In the genomic region with DNA sequence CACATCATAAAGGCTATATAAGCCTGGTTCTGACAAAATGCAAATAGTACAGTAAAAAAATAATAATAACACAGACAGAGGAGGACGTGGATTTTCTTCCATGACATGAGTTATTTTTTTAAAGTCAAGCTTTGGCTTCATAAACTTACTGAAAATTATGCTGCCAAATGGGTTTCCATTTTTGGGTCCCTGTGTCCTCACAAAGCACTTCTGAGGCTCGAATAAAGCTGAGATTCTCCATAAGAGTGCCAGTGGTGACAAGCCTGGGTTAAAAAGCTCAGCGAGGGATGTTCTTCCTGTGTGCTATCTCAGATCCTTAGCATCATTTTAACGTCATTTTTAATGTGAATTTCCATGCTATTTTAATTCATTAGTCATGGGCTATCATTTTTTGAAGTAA, we compare ENCODE assay signal across 24 mouse cellular contexts.
DNase-seq lines count a peak whose midpoint lies in the region; ATAC-seq and TF ChIP-seq lines count a peak whose summit lies in the region.
"Had no signal": no experiment of that assay in that cellular context is flagged by ENCODE, and none has a peak within 500 bp of the region (broad histone marks: within the 10 kb centered on the region; RNA-seq: fewer than 3 reads in every experiment).

No protein-coding gene starts in this region.

- TF ChIP-seq CTCF in midbrain, postnatal 0 days (IDR thresholded peaks at IDR 0.05) = no peak

- WGBS in midbrain, embryonic 11.5 days = 89% methylated on average over 4 of the region's 4 CpGs
- WGBS in midbrain, postnatal 0 days = 74% methylated on average over 4 of the region's 4 CpGs

- H3K4me1 ChIP-seq in midbrain, embryonic 11.5 days (ENCODE audit: control insufficient read depth, insufficient read depth, low read length) = no peaks in the 10 kb centered on the region
- no peaks in the 10 kb centered on the region for H3K4me1 ChIP-seq in midbrain, postnatal 0 days (ENCODE audit: insufficient read depth, low read length)

- H3K9ac ChIP-seq in midbrain, embryonic 11.5 days (ENCODE audit: low read length) = no peak overlapping the region
- no peak overlapping the region for H3K9ac ChIP-seq in midbrain, postnatal 0 days (replicated peaks; ENCODE audit: low read length, poor library complexity, severe bottlenecking)

- H3K27ac ChIP-seq in midbrain, embryonic 11.5 days (ENCODE audit: low read depth, low read length) = no peak overlapping the region
- H3K27ac ChIP-seq in midbrain, postnatal 0 days (ENCODE audit: low read depth, low read length) = no peak overlapping the region

- no peaks in the 10 kb centered on the region for H3K27me3 ChIP-seq in midbrain, embryonic 11.5 days (ENCODE audit: control insufficient read depth, insufficient read depth, low read length)
- H3K27me3 ChIP-seq in midbrain, postnatal 0 days (ENCODE audit: insufficient read depth, low read length) = no peaks in the 10 kb centered on the region
- H3K27me3 ChIP-seq: CH12.LX, Patski had no signal

- no peaks in the 10 kb centered on the region for H3K36me3 ChIP-seq in midbrain, embryonic 11.5 days (ENCODE audit: control insufficient read depth, insufficient read depth, low read length)
- no peaks in the 10 kb centered on the region for H3K36me3 ChIP-seq in midbrain, postnatal 0 days (ENCODE audit: insufficient read depth, low read length)
- H3K36me3 ChIP-seq: G1E had no signal

- H3K9me3 ChIP-seq in midbrain, embryonic 11.5 days (ENCODE audit: control insufficient read depth, low read length) = no peaks in the 10 kb centered on the region
- H3K9me3 ChIP-seq in midbrain, postnatal 0 days (ENCODE audit: low read length) = no peaks in the 10 kb centered on the region

- no peak for DNase-seq in frontal cortex, postnatal 10 days (ENCODE audit: low spot score in 2 of 2)
- peak; percentile 21 for DNase-seq in midbrain, embryonic 11.5 days (ENCODE audit: low spot score, missing footprints)
- no peak for DNase-seq in midbrain, postnatal 0 days (ENCODE audit: low spot score)
- DNase-seq in brain, adult 2 months (ENCODE audit: low read depth, low spot score) = peak; percentile 42
- DNase-seq in telencephalon, adult 2 months (ENCODE audit: low read depth, low spot score) = peak; percentile 31
- DNase-seq in urinary bladder, postnatal 10 days (ENCODE audit: low spot score) = no peak
- no peak for DNase-seq in adipocyte (ENCODE audit: low spot score)
- DNase-seq: adrenal gland, adult 2 months; adrenal gland, adult 8-10 months; adrenal gland, postnatal 10 days; adrenal gland, postnatal 14 days; adrenal gland, postnatal 25 days; adrenal gland, postnatal 36 days; B cell, adult 2 months; cerebellum, adult 11 months; cerebellum, adult 11-12 months; cerebellum, adult 18-20 months; cerebellum, adult 2 months had no signal

- H3K4me2 ChIP-seq in midbrain, embryonic 11.5 days = no peak overlapping the region
- no peak overlapping the region for H3K4me2 ChIP-seq in midbrain, postnatal 0 days (ENCODE audit: low read depth, low read length, poor library complexity, severe bottlenecking)

- no peak overlapping the region for H3K4me3 ChIP-seq in midbrain, embryonic 11.5 days (ENCODE audit: low read depth, low read length)
- no peak overlapping the region for H3K4me3 ChIP-seq in midbrain, postnatal 0 days (ENCODE audit: low read depth, low read length)

- peak; percentile 64 for ATAC-seq in frontal cortex, adult (ENCODE audit: low TSS enrichment)
- ATAC-seq in midbrain, embryonic 11.5 days (ENCODE audit: low FRiP score) = no peak
- no peak for ATAC-seq in midbrain, postnatal 0 days (ENCODE audit: low FRiP score)
- ATAC-seq: activated CD4-positive, CD25-positive, alpha-beta regulatory T cell, adult 4 months; CD4-positive, CD25-positive, alpha-beta regulatory T cell, adult 4 months; Patski had no signal

Comparison
In these comparisons a context has a peak if more than half of its experiments do, and no peak if none do; other contexts are left out.
1. DNase-seq: peak in midbrain, embryonic 11.5 days (single experiment), brain, adult 2 months (single experiment) and telencephalon, adult 2 months (single experiment); none in frontal cortex, postnatal 10 days (0 of 2), midbrain, postnatal 0 days (single experiment), urinary bladder, postnatal 10 days (single experiment) and adipocyte (single experiment).